Mouse (Mus musculus) heart, postnatal 0 days (tissue): Measurements from ENCODE around the gene Slc52a3. TPM values are rescaled to one million over a fixed set of nuclear protein-coding genes. Genes with fewer than 3 reads are reported as not detected.
A peak's percentile ranks its signal among the peaks of the same experiment; 100 is the strongest.

Experiments
- ATAC-seq: fragments of 200-750 bp; cut with Nextera tagmentation; 2 replicates; pipeline ENCODE4 v1.8.0; 2017; ENCODE audit warnings: low read depth, moderate number of reproducible peaks, moderate library complexity; ENCODE audit not compliant: insufficient read depth
- DNase-seq: peaks from one replicate; pipeline ENCODE4 v3.0.0-alpha.2; 2016; ENCODE audit warnings: low spot score
- H3K27ac ChIP-seq: fragments of 300-500 bp; sonication (generic); 2 replicates; pipeline ENCODE4 v1.5.1; 2014; ENCODE audit warnings: low read depth, mild to moderate bottlenecking
- H3K27me3 ChIP-seq: fragments of 300-500 bp; sonication (generic); 2 replicates; pipeline ENCODE4 v1.6.1; 2014; ENCODE audit warnings: low read length, mixed read lengths; ENCODE audit not compliant: control insufficient read depth, insufficient read depth
- H3K36me3 ChIP-seq: fragments of 300-500 bp; sonication (generic); replicated peaks from 2 replicates; pipeline ENCODE4 v1.6.1; 2014; ENCODE audit warnings: low read length, mixed read lengths; ENCODE audit not compliant: control insufficient read depth, insufficient read depth
- H3K4me1 ChIP-seq: fragments of 300-500 bp; sonication (generic); 2 replicates; pipeline ENCODE4 v1.6.1; 2014; ENCODE audit warnings: antibody characterized with exemption; ENCODE audit not compliant: control insufficient read depth, insufficient read depth
- H3K4me2 ChIP-seq: fragments of 300-500 bp; sonication (generic); 2 replicates; pipeline ENCODE4 v1.6.1; 2014; ENCODE audit warnings: low read depth, mild to moderate bottlenecking, low read length, moderate library complexity
- H3K4me3 ChIP-seq: fragments of 300-500 bp; sonication (generic); 2 replicates; pipeline ENCODE4 v1.5.1; 2014; ENCODE audit warnings: low read depth, low read length
- H3K9ac ChIP-seq: fragments of 300-500 bp; sonication (generic); replicated peaks from 2 replicates; pipeline ENCODE4 v1.6.1; 2014; ENCODE audit warnings: low read depth, low read length, mixed read lengths
- H3K9me3 ChIP-seq: fragments of 300-500 bp; sonication (generic); replicated peaks from 2 replicates; pipeline ENCODE4 v1.6.1; 2016; ENCODE audit warnings: low read length; ENCODE audit not compliant: control insufficient read depth
- CTCF ChIP-seq: IDR thresholded peaks from 2 replicates; pipeline ENCODE4 v1.5.1; 2016; ENCODE audit warnings: antibody characterized with exemption, control low read depth, low read depth
- EP300 ChIP-seq: IDR thresholded peaks from 2 replicates; pipeline ENCODE4 v1.6.1; 2016; ENCODE audit warnings: antibody characterized with exemption, low read depth
- WGBS: fragments of 180-500 bp; shearing (Covaris S2); extraction: QIAGEN DNeasy Blood & Tissue Kit; methylation state at CpG from one replicate; pipeline ENCODE4 v1.1.7; 2014; 5-methylcytosine and 5-hydroxymethylcytosine counted together
- polyA plus RNA-seq: library from polyadenylated mRNA; unstranded; fragments of >200 nt; fragmentation: Nextera tagmentation; extraction: Ambion mirVana; gene quantifications from 2 replicates; pipeline ENCODE4 v1.2.1, GENCODE M21; 2015
- total RNA-seq: library from RNA; depleted of rRNA; stranded (reverse); fragments of >200 nt; gene quantifications from 2 replicates; pipeline ENCODE4 v1.2.3, GENCODE M21; 2014; ENCODE audit warnings: low replicate concordance

The Slc52a3 gene
- total and polyA plus RNA-seq, 2 experiments from 2014 or later, result 0.68 to 6.6 TPM

GRCm38 (mm10) chr2:152022022-152022421, 25.7 kb downstream of the Slc52a3 start:
- H3K27ac ChIP-seq, result no peak overlapping the region
- ATAC-seq (no peak), DNase-seq (no peak)
- no peaks in the 10 kb centered on the region for H3K4me1 ChIP-seq
- H3K9ac ChIP-seq, result no peak overlapping the region
- H3K27me3 ChIP-seq, result 0 out of 2 replicates have a peak, but pooled peaks cover 7% of the 10 kb centered on the region
- TF ChIP-seq EP300 (no peak), CTCF (no peak)
- no peak overlapping the region for H3K4me2 ChIP-seq
- no peaks in the 10 kb centered on the region for H3K36me3 ChIP-seq
- no peak overlapping the region for H3K4me3 ChIP-seq
- H3K9me3 ChIP-seq, result no peaks in the 10 kb centered on the region; the same call in 1 of the 2 replicates

- no peaks in the 10 kb centered on the region; the same call in 1 of the 2 replicates for H3K9me3 ChIP-seq
- H3K4me1 ChIP-seq, result no peaks in the 10 kb centered on the region
- no peaks in the 10 kb centered on the region for H3K36me3 ChIP-seq
- H3K4me2 ChIP-seq, result no peak overlapping the region
- ATAC-seq, result no peak
- no peak overlapping the region for H3K9ac ChIP-seq
- H3K27ac ChIP-seq, result no peak overlapping the region
- WGBS, result 27% methylated on average over 11 of the region's 11 CpGs
- TF ChIP-seq CTCF (no peak), EP300 (no peak)
- DNase-seq, result no peak
- H3K4me3 ChIP-seq, result no peak overlapping the region
- H3K27me3 ChIP-seq, result peaks cover 20% of the 10 kb centered on the region
Observed at GRCm38 (mm10) chr2:152024883-152025422, 28.6 kb downstream of the Slc52a3 start.

GRCm38 (mm10) chr2:152029252-152030082, 33.2 kb downstream of the Slc52a3 start:
- 1% methylated on average over 54 of the region's 54 CpGs for WGBS
- H3K4me3 ChIP-seq, result peak overlapping the region; percentile 58
- H3K4me1 ChIP-seq, result no peaks in the 10 kb centered on the region
- ATAC-seq (peak; percentile 89), DNase-seq (peak; percentile 91)
- TF ChIP-seq CTCF (peak; percentile 96), EP300 (no peak)
- H3K4me2 ChIP-seq, result peak overlapping the region; percentile 94
- H3K36me3 ChIP-seq, result no peaks in the 10 kb centered on the region
- H3K9me3 ChIP-seq, result no peaks in the 10 kb centered on the region
- H3K27ac ChIP-seq, result no peak overlapping the region
- peaks cover 47% of the 10 kb centered on the region for H3K27me3 ChIP-seq
- H3K9ac ChIP-seq, result no peak overlapping the region

GRCm38 (mm10) chr2:152030986-152031385, 34.7 kb downstream of the Slc52a3 start:
- H3K27me3 ChIP-seq, result peaks cover 39% of the 10 kb centered on the region
- no peak for ATAC-seq
- WGBS, result 58% methylated on average over 5 of the region's 5 CpGs

GRCm38 (mm10) chr2:152040101-152040500, 43.8 kb downstream of the Slc52a3 start:
- Histone ChIP-seq H3K27ac (no peak overlapping the region), H3K36me3 (no peaks in the 10 kb centered on the region), H3K4me3 (no peak overlapping the region), H3K4me1 (no peaks in the 10 kb centered on the region), H3K9ac (no peak overlapping the region), H3K9me3 (0 out of 2 replicates have a peak, but pooled peaks cover 8% of the 10 kb centered on the region), H3K27me3 (peaks cover 21% of the 10 kb centered on the region), H3K4me2 (no peak overlapping the region)
- no peak for ATAC-seq
- TF ChIP-seq CTCF (no peak), EP300 (no peak)
- no peak for DNase-seq

More at GRCm38 (mm10) chr2:152030986-152031385, 34.7 kb downstream of the Slc52a3 start:
- no peak for TF ChIP-seq EP300
- Histone ChIP-seq H3K9me3 (0 out of 2 replicates have a peak, but pooled peaks cover 5% of the 10 kb centered on the region), H3K9ac (no peak overlapping the region), H3K36me3 (no peaks in the 10 kb centered on the region), H3K27ac (no peak overlapping the region), H3K4me3 (no peak overlapping the region), H3K4me1 (no peaks in the 10 kb centered on the region), H3K4me2 (no peak overlapping the region)
- no peak for DNase-seq
